Mouse (Mus musculus) layer of hippocampus, postnatal 14 days (tissue): Measurements from ENCODE around the gene Lpo. TPM values are rescaled to one million over a fixed set of nuclear protein-coding genes. Genes with fewer than 3 reads are reported as not detected.
A peak's percentile ranks its signal among the peaks of the same experiment; 100 is the strongest.
"Not testable (repeated sequence)": the region's sequence is repeated elsewhere in the genome, so short reads cannot be mapped to it uniquely, and the experiment has no call there.

Experiments used
- DNase-seq, 2 experiments: peaks; one replicate each; pipeline ENCODE4 v3.0.0; 2021 to 2022; ENCODE audit warnings: low spot score in 2 of 2, mixed read lengths in 1 of 2
- long read RNA-seq, 2 experiments: library from polyadenylated mRNA; stranded (forward); transcript quantifications; one replicate each; pipeline ENCODE4 v2.0.0; 2021
- total RNA-seq, 2 experiments: library from RNA; stranded (reverse); gene quantifications; 2 replicates each; pipeline ENCODE4 v1.2.3; 2021

The Lpo gene
- total RNA-seq: under 1 TPM; 0.35 to 0.62 TPM
- long read RNA-seq, experiment 1: 0 reads
- long read RNA-seq, experiment 2: 0 reads

DNA sequence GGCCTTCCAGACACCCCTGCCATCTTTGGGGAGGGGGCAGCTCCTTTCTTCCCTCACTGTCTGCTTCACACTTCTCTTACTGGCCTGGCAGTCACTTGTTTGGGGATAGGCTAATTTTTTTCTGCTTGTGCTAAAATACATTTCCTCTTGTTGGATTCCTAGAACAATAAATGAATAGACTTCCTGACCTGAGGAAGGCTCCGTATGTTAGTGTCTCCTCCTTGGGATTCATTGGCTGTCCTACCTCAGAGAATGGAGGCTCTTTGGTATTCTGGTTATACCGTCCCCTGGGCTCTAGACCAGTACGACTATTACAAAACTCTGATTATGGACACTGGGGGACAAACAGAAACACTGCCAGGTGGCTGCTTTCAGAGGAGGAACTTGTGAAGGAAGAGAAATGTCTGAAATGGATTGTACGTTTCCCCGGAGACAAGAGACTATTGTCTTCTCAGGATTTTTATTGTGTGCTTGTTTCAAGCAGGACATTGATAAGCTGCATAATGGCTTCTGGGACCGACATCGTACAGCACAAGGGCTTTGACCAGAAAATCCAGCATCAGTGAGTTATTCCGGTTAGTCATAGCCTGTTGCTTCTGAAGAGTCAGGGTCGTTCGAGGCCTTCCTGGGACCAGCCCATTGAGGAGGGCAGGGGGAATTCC lies at the start of gene Lpo:
Gene Lpo, minus strand, starts transcription at position 51 of the 662 bp plus-strand sequence.
- peak in 1 of 2 experiments; percentile 23 for DNase-seq

DNA sequence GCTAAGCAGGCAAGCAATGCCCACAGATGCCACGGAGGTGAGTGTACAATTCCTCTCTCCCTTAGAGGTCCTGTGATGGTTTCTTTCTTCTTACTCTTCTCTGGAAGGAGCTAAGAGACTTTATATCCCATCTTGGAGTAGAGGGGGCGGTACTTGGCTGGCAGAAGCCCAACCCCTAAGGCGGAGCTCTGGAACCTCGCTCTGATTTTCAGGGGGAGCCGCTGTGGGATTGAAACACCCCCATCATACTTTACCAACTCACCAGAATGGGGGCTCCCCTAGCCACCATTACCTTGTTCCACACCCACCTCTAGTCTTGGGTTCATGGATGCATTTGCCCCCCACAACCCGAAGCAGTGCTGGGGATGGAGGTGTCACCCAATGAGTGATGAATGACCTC lies 47.3 kb upstream of the Lpo start, which contains the start of gene Epx:
Gene Epx, minus strand, starts transcription at position 101 of the 400 bp plus-strand sequence.
- DNase-seq: no peak

DNA sequence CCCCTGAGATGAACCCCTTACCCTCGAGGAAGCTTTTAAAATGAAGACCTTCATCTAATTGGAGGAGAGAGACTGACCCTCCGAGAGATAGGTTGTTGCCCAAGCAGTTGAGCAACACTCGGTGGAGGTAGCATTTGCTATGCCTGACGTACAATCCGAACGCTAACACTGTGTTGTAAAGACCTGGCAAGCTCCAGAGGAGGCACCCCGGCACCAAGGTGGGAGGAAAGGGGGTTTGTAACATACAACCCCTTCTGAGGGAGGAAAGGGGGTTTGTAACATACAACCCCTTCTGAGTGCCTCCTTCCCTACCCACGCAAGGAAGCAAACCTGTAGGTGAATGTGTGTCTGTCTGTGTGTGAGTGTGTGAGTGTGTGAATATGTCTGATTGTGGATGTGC lies 43.7 kb upstream of the Lpo start:
- DNase-seq: no peak

DNA sequence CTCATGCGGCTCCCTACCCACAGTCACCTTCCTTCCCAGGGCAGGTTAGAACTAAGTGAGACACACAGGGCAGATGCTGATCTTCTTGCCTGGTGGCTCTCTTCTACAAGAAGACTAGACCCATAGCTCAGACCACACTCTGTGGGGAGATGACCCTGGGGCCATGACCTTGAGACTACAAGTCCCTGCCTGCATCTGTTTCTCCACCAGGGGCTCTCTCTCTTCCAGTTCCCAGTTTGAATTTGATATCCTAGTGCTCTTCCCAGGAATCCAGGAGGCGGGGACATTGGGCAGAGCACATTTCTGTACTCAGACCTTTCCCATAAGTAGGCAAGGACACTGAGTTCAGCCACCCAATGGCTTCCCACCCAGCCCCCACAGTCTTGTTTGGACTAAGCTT lies 42.0 kb upstream of the Lpo start:
- DNase-seq: no peak

DNA sequence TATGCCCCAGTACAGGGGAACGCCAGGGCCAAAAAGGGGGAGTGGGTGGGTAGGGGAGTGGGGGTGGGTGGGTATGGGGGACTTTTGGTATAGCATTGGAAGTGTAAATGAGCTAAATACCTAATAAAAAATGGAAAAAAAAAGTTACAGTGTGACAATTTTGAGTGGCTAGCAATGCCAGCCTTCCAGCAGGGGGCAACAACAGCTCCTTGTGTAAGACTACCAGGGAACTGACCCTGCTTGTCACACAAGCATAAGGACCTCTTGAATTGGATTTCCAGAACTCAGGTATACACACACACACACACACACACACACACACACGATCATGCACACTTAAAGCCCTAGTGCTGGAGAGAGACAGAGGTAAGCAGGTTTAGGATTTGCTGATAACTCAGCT lies 38.8 kb upstream of the Lpo start:
- DNase-seq: not testable (repeated sequence)

DNA sequence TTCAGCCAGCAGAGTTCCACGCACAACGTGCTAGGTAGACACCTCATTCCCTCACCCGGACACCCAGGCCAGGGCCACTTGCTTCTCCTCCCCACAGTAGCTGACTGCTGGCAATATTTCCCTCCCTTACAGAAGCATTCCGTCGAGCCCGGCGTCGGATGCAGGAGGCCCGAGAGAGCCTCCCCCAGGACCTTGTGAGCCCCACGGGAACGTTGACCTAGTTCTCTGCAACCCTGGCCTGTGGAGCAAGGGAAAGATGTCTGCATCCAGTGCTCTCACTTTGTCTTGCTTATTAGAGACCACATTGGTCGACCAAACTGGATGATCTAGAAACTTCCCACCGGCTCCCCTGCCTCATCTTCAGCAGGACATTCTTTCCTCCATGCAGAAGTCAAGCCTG lies 34.7 kb upstream of the Lpo start:
- DNase-seq: no peak

DNA sequence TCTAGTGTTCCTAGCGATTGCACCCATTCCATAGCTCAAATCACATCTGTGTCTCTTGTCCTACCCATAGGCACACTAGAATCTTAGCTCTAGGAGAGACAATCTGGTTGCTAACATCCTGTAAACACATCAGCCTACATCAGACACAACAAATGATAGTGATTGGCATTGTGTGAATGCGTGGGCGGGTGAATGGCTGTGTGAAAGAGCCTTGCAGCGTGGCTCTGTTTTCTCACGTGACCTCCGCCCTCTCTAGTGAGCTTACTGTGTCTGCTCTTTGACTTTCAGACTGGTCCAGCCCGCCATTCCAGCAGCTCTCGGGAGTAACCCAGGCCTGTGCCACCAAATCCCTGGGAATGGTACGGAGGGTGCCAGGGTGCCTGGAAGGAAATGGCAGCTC lies 32.3 kb upstream of the Lpo start:
- DNase-seq: no peak

DNA sequence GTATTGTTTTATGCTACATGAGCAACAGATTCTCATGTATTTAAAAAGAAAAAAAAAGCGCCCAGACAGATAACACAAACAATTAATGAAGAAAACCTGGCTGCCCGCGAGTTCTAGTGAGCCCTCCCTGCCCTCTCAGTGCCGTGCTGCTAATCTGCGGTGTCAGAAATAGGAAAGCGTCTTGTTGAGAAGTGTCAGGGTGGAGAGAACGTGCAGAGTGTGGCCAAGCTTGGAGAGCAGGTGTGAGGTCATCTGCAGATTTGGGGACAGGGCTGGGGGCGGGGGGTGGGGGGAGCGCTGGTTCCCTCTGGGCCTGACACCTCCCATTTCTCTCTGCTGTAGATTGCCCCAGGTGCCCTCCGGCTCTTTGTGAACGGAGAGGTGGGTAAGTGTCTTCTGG lies 31.2 kb upstream of the Lpo start:
- no peak for DNase-seq

DNA sequence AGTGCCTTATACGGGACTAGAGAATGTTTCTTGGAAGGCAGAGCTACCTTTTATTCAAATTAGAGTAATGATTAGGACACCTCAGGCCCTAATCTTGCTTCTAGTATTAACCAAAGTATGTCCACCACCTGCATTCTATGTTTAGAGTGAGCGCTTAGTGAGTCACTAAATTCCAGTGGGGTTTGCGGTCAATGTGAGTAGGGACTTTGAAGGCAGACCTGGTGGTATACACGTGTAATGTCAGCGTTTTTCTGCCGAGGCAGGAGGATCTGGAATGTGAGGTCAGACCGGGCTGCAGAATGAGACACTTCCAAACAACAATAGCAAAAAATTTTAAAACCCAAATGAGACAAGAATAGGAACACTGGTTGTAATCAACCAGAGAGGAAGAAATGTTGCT lies 26.5 kb upstream of the Lpo start:
- no peak for DNase-seq

DNA sequence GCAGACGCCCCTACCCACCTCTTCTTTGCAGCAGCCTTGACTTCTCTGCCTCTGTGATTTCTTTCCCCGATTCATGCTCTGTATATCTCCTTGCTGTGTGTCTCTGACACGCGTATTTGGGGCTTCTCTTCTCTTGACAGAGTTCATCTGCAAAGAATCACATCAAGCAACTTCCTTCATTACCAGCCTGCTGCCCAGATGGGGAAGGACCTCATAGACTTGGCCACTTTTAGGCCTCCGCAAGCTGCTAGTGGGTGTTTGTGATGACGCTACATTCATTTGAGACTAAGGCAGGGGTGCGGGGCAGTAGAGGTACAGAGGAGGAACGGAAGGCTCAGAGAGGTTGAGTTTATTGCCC lies 25.5 kb upstream of the Lpo start:
- DNase-seq: peak; percentile 15 to 50

DNA sequence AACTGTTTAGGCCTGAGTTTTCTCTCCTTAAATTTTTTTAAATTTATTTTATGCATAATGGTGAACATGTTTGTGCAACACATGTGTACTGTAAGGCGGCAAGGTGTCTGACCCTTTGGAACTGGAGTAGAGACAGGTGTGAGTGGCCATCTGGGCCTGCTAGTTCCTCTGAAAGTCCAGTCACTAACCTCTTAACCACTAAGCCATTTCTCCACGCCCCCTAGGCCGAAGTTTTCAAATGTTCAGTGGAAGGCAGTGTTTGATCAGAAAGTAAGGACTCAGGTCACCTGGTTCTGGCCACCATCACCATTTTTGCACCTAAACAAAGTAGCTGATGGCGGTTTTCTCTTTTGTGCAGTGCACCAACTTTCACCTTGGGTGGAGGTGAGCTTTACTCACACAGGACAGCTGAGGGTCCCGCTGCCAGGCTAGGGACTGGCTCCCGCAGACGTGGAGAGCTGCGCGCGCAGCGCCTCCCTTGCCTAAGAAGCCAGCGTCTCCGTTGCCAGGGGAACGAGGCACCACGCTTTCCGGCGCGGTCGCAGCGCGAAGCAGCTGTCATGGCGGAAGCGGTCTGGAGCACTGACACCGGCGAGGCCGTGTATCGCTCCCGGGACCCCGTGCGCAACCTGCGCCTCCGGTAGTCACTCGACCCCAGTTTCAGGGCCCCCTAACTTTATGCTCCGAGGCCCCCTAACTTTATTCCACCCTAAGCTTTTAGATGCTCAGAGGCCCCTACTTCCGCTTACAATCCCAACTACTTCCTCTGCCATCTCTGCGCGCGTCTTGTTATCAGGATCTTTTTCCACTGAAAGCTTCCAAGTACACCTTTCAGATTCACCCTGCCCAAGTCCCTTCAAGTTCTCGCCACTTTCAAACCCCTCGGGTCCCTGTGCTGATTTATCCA lies 24.9 kb upstream of the Lpo start, which contains the start of gene Mks1:
Gene Mks1, plus strand, starts transcription at position 526 of the 907 bp plus-strand sequence.
- DNase-seq: peak; percentile 89 to 91

DNA sequence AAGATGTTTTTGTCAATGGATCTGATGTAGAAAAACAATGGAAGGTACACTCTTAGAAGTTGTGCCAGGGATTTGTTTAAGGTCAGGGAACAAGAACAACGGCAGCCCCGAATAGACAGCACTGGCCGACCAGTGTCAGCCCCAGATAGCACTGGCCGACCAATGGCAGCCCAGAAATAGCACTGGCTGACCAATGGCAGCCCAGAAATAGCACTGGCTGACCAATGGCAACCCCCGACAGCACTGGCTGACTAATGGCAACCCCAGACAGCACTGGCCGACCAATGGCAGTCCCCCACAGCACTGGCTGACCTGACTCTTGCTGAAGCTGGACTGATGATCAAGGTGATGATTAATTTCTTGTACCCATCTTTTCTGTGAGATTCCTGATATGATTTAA lies 19.8 kb upstream of the Lpo start:
- no peak for DNase-seq

DNA sequence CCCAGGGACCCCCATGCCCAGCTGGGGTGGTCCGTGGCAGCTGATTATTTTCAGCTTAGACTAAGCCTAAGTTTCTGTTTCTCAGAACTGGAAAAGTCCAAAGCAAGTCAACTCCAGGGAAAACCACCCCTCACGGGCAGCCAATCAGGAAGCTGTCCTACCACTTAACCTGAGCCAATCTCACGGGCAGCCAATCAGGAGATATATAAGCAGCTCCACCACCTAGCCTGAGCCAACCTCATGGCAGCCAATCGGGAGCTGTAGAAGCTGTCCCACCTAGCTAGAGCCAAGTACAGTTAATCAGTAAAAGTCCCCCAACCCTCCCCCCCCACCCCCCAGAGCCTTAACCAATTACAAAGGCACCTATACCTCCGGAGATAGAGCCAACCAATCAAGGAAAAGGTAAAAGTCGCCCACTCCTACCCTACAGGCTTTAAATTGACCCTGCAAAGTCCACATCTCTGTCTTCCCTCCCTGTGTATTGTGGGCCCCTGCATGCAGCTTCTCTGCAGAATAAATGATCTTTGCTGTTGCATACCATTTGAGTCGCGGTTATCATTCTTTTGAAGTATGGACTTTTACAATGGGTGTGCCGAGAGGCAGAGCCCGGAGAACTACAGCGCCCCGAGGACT lies 19.0 kb upstream of the Lpo start:
- no peak for DNase-seq

DNA sequence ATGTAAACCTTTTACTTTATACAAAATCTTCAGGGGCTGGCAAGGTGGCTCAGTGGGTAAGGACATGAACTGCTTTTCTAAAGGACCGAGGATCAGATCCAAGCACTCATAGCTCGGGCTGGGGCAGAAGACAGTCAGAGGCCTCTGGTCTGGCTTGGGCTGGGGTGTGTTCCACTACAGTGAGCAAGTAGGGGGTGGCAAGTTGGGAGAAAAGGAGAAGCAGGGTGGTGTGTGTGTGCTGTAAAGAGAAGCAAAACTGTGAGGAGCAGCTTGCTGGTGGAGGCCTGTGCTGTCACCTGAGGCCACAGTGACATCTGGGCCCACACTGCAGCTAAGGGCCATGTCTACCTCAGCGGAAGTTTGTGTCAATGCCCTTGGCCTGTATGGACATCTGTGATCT lies 13.3 kb upstream of the Lpo start:
- DNase-seq: no peak

DNA sequence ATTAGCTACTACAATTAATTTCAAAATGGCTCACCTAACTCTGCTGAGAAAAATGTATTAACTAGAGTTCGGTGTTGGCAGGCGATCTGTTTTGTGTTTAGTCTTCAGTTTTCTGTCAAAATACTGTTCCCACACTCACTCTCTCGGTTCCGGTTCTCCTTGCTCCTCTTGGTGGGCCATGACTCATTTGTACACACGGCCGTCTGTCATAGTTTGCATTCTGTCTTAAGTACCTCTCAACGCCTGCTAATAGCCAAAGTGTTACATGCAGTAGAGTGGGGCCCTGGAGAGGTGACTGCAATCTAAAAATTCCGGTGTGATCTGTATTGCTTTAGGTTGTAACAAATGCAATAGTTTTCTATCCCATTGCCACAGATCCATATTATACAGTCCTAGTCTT lies 12.6 kb upstream of the Lpo start:
- DNase-seq: no peak

DNA sequence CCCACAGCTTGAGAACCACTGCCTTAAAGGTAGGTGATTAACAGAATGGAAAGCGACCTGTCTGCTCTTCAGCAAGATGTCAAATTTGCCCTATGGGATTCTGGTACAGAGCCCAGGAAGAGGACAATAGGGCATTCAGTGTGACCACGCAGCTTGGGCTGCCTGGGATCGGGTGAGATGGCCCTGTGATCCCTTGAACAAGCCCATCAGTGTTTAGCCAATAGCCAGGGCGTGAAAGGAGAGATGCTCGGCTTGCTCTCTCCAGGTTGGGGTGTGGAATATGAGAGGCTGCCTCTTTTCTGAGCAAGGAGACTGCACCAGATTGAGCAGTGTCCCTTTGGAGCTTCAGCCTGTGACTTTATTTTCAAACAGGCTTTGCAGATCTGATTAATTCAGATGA lies 6.6 kb downstream of the Lpo start:
- no peak for DNase-seq

DNA sequence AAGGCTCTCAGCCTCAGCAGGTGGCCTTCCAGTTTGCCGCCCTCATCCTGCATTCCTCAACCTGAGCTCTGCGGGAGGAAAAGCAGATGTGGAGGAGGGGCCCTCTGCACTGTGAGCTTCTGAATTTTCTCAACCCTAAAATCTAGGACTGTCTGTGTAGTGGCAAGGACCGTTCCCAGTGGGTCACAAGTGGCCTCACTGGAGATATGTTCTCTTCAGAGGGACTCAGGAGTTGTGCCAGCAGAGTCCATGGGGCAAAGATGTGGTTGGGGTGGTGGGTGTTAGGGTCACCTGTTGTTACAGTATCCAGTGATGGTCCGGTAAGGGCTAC lies 10.7 kb downstream of the Lpo start:
- no peak for DNase-seq

DNA sequence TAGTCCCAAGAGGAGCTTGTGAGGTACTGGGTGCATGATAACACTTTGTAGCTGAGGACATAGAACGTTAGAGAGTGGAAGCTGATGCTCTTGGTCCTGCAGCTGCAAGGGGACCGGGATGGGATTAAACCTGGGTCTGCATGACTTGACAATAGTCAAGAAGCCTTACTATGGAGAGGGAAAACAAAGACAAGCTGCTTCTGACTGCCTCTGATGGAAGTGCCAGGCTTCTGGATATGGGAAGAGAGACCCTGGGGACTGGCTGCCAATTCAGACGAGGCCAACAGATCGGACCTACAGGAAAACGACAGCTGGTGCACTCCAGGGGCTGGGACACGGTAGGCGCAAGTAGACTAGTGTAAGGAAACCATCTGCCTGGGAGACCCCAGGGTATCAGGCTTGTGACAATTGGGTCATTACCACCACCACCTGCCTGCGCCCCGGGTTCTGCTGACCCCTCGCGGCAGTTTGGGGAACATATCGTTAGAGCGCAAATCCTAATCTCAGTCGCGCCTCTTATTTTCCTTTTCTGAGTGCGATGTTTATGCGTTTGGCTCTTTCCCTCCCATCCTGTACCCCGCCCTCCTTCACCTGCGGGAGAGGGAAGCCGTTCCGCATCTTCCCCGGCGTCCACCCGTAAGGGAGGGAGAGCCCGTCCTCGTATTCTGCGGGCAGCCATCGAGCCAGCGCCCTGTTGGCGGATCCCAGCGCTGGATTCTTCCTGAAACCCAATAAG lies 11.2 kb downstream of the Lpo start:
- DNase-seq: peak; percentile 56 to 60

DNA sequence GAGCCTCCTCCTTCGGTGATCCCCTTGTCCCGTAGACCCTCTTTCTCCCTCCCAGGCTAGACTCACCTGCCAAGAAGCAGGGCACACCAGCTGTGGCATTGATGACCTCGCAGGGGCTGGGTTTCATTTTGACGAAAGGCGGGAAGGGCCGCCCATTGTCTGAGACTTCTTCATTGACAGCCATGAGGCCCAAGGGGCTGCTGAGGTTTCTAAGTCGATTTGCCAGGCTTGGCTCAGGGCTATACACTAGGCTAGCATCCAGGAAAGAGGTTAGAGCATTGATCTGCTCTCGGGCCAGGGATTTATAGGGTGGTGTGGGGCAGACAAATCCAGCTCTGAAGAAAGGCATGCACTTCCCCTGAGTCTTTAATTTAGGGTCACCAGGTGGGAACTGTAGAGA lies 13.3 kb downstream of the Lpo start:
- no peak for DNase-seq

DNA sequence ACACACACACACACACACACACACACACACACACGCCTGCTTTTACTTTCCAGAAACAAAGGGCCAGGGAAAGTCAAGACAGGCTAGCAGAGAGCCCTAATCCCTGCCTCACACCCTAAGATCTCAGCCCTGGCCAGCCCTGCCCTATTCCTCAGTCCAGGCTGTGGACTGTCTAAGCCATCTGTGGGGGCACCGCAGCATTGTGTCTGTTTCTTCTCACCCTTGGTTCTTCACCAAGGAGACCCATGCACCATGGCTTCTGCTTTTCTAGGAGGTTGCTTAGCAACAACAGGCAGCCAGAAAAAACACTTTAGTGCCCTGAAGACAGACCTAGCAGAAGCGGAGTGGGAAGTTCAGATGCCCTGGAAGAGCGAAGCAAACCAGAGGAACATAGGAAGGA lies 16.7 kb downstream of the Lpo start:
- no peak for DNase-seq

DNA sequence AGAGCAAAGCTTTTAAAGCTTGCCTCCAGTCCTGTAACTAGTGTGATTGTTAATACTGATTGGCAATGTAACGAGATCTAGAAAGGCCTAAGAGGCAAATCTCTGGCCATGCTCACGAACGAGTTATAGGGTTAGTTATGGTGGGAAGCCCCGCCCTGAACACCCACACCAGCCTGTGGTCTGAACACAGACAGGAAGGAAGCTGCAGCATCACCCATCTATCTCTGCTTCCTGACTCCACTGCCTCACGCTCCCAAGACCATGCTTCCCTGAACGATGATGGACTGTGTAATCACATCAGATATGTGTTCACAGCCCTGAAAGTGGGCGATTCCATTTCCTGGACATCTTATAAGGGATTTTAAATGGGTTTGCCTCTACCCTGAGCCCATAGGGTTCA lies 19.9 kb downstream of the Lpo start:
- no peak for DNase-seq

DNA sequence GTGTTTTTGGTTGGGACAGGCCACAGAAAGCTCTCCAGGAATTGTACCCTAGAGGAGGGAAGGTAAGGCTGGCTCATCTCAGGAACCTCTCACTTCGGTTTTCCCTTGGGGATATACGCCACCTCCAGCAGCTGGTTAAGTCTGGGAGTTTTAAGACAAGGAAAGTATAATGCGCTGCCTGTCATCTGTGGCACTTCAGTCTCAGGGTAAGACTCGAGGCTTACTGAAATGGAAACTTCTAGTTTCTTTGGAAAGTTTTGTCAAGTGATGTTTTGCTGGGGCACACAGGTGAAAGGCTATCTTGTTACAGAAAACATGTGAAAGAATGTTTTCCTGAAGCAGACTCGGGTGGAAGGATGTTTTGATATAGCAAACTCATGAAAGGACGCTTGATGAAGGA lies 20.7 kb downstream of the Lpo start:
- DNase-seq: no peak
